Mouse (Mus musculus): ENCODE measurements around the gene Trim9. TPM values are rescaled to one million over a fixed set of nuclear protein-coding genes. Genes with fewer than 3 reads are reported as not detected.
A peak's percentile ranks its signal among the peaks of the same experiment; 100 is the strongest.

Gene Trim9
- polyA plus RNA-seq, 1 experiment: 0.74 TPM

DNA sequence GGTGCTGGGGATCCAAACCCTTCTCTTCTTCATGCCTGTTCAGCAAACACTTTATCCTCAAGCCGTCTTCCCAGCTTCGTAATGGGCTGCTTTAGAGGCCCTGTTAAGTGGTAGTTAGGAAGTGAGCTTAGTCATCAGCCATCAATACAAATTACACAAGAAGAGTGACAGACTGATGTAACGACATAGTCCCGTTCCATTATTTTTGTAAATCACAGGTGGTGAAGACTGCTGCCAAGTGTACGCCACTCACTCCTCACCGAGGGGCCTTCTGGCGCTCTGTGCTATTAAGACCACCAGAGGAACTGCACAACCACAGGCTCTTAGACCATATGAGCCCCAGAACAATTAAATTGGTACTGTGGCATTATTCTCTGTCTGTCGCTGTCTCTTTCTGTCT, 108.8 kb downstream of the Trim9 start:
- Histone ChIP-seq H3K4me1 (ENCODE audit: control insufficient read depth, insufficient read depth, low read length) (no peaks in the 10 kb centered on the region), H3K27ac (ENCODE audit: insufficient read depth, low read length) (no peak overlapping the region), H3K4me3 (ENCODE audit: insufficient read depth, low read length) (no peak overlapping the region)
- no peak for TF ChIP-seq POLR2A (IDR thresholded peaks at IDR 0.05; ENCODE audit: low read depth, low read length)
- no peak for TF ChIP-seq CTCF (IDR thresholded peaks at IDR 0.05; ENCODE audit: borderline replicate concordance, insufficient read depth, low read length)

DNA sequence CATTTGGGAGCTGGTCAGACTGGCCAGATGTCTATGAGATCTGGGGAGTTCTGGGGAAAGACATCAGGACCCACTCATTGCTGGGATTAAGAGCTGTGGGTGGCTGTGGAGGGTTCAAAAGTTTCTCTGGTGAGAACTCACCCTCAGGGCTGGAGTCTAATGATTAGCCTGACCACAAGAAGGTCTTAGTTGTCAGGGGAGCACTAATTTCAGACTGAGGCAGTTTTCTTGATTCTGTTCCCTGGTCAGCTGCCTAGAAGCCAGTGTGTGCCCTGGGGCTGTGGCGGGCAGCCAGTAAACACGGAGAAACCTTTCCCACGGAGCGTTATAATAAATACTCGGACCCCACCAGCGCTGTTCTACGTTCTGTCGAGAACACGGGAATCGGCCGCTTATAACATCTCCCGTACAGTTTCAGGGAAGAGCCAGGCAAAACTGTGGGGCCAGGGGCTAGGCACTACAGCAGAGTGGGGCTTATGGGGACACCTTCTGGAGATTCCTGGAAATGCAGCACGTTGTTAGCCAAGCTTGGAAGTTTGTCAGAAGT, 112.4 kb downstream of the Trim9 start:
- Histone ChIP-seq H3K27ac (ENCODE audit: insufficient read depth, low read length) (no peak overlapping the region), H3K4me3 (ENCODE audit: insufficient read depth, low read length) (peak overlapping the region; percentile 18), H3K4me1 (ENCODE audit: control insufficient read depth, insufficient read depth, low read length) (no peaks in the 10 kb centered on the region)
- TF ChIP-seq CTCF (IDR thresholded peaks at IDR 0.05; ENCODE audit: borderline replicate concordance, insufficient read depth, low read length): peak; percentile 19; the same call in 1 of the 2 replicates
- no peak for TF ChIP-seq POLR2A (IDR thresholded peaks at IDR 0.05; ENCODE audit: low read depth, low read length)

- H3K4me3 ChIP-seq (ENCODE audit: insufficient read depth, low read length): no peak overlapping the region
- H3K4me1 ChIP-seq (ENCODE audit: control insufficient read depth, insufficient read depth, low read length): no peaks in the 10 kb centered on the region
- H3K27ac ChIP-seq (ENCODE audit: insufficient read depth, low read length): no peak overlapping the region
- TF ChIP-seq POLR2A (IDR thresholded peaks at IDR 0.05; ENCODE audit: low read depth, low read length) (no peak), CTCF (IDR thresholded peaks at IDR 0.05; ENCODE audit: borderline replicate concordance, insufficient read depth, low read length) (peak; percentile 91)
Observed at GRCm38 (mm10) chr12:70234411-70234810, 113.0 kb downstream of the Trim9 start.

- Histone ChIP-seq H3K27ac (ENCODE audit: insufficient read depth, low read length) (no peak overlapping the region), H3K4me1 (ENCODE audit: control insufficient read depth, insufficient read depth, low read length) (no peaks in the 10 kb centered on the region), H3K4me3 (ENCODE audit: insufficient read depth, low read length) (no peak overlapping the region)
- TF ChIP-seq POLR2A (IDR thresholded peaks at IDR 0.05; ENCODE audit: low read depth, low read length) (no peak), CTCF (IDR thresholded peaks at IDR 0.05; ENCODE audit: borderline replicate concordance, insufficient read depth, low read length) (no peak)
Observed at GRCm38 (mm10) chr12:70233637-70234315, 113.6 kb downstream of the Trim9 start.

- Histone ChIP-seq H3K4me3 (ENCODE audit: insufficient read depth, low read length) (no peak overlapping the region), H3K4me1 (ENCODE audit: control insufficient read depth, insufficient read depth, low read length) (no peaks in the 10 kb centered on the region), H3K27ac (ENCODE audit: insufficient read depth, low read length) (no peak overlapping the region)
- no peak for TF ChIP-seq POLR2A (IDR thresholded peaks at IDR 0.05; ENCODE audit: low read depth, low read length)
Observed at GRCm38 (mm10) chr12:70232020-70232544, 115.3 kb downstream of the Trim9 start.

GRCm38 (mm10) chr12:70231294-70231693, 116.1 kb downstream of the Trim9 start, which contains the start of gene Pygl:
Pygl (minus strand) TSS chr12:70231488.
- H3K4me3 ChIP-seq (ENCODE audit: insufficient read depth, low read length): no peak within 1 kb of the TSS
- TF ChIP-seq CTCF (IDR thresholded peaks at IDR 0.05; ENCODE audit: borderline replicate concordance, insufficient read depth, low read length): no peak
- TF ChIP-seq POLR2A (IDR thresholded peaks at IDR 0.05; ENCODE audit: low read depth, low read length): no peak
- H3K4me1 ChIP-seq (ENCODE audit: control insufficient read depth, insufficient read depth, low read length): no peaks in the 10 kb centered on the region
- H3K27ac ChIP-seq (ENCODE audit: insufficient read depth, low read length): no peak within 1 kb of the TSS

DNA sequence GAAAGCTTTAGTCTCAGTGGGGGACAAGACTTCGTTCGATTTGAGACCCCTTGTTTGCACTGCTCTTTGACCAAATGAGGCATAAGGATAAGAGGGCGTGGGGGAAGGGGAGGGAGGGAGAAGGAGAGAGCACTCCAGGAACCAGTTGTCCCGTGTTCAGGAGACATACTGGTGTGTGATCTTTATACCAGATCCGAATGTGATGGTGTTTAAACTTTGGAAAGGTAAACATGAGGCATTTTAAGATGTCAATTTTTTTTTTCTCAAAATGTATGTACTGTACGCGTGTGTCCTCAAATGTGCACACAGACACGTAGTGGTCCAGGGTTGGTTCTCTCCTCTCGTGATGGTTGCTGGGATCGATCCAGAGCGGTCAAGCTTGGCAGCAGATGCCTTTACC, 119.3 kb downstream of the Trim9 start:
- Histone ChIP-seq H3K4me3 (ENCODE audit: insufficient read depth, low read length) (no peak overlapping the region), H3K4me1 (ENCODE audit: control insufficient read depth, insufficient read depth, low read length) (no peaks in the 10 kb centered on the region), H3K27ac (ENCODE audit: insufficient read depth, low read length) (no peak overlapping the region)
- TF ChIP-seq CTCF (IDR thresholded peaks at IDR 0.05; ENCODE audit: borderline replicate concordance, insufficient read depth, low read length) (no peak), POLR2A (IDR thresholded peaks at IDR 0.05; ENCODE audit: low read depth, low read length) (no peak)

DNA sequence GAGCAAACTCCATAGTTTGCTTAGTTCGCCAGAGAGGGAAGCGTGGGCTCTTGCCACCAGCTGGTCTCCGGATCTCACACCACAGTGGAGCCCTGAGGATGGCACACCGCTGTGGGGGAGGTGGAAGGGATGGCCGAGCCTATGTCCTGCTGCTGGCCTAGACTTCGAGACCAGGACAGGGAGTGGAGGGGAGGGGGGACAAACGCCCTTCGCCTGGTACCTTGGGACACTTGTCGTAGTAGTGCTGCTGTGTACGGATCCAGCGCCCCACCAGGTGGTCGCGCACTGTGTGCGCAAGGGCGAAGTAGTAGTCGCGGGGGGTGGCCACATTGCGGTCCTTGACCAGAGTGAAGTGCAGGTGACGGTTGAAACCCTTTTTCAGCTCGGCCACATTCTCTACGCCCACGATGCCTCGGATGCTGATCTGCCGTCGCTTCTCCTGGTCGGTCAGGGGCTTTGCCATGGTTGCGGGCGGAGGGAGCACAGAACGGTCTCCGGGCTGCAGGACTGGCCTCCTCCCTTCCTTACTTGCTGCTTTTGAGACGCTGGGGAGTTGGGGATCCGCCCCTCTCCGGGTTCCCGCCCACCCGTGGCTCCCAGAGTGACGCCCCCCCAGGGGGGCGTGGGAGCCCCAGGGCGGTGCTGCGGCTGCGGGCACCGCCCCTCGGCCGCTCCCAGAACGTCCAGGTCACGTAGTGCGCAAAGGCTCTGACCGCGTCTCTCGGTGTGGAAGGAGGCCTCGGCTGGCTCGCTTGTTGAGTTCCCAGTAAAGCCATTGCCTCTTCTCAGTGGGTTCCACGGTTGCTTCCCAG, 120.1 kb downstream of the Trim9 start:
- Histone ChIP-seq H3K4me3 (ENCODE audit: insufficient read depth, low read length) (peak overlapping the region; percentile 16), H3K27ac (ENCODE audit: insufficient read depth, low read length) (no peak overlapping the region), H3K4me1 (ENCODE audit: control insufficient read depth, insufficient read depth, low read length) (no peaks in the 10 kb centered on the region)
- peak; percentile 77 for TF ChIP-seq POLR2A (IDR thresholded peaks at IDR 0.05; ENCODE audit: low read depth, low read length)
- 0 out of 2 replicates have a peak, but pooled peaks have one; percentile 14 for TF ChIP-seq CTCF (IDR thresholded peaks at IDR 0.05; ENCODE audit: borderline replicate concordance, insufficient read depth, low read length)

GRCm38 (mm10) chr12:70226655-70227054, 120.8 kb downstream of the Trim9 start:
- H3K27ac ChIP-seq (ENCODE audit: insufficient read depth, low read length): no peak overlapping the region
- peak overlapping the region; percentile 16; the same call in 1 of the 2 replicates for H3K4me3 ChIP-seq (ENCODE audit: insufficient read depth, low read length)
- no peaks in the 10 kb centered on the region for H3K4me1 ChIP-seq (ENCODE audit: control insufficient read depth, insufficient read depth, low read length)
- TF ChIP-seq POLR2A (IDR thresholded peaks at IDR 0.05; ENCODE audit: low read depth, low read length) (no peak), CTCF (IDR thresholded peaks at IDR 0.05; ENCODE audit: borderline replicate concordance, insufficient read depth, low read length) (no peak)
